Mouse (Mus musculus) Patski (cell line): ENCODE measurements at regions not wholly inside any gene's neighbourhood (a gene's known extent, or its start where the extent isn't known, plus 50 kb on each side); places are given as distances from the start of the nearest gene placed in this dataset.
"Not testable (repeated sequence)": the region's sequence is repeated elsewhere in the genome, so short reads cannot be mapped to it uniquely, and the experiment has no call there.

Experiments used
- ATAC-seq: fragments of 100-300 bp; one replicate; pipeline ENCODE4 v1.8.0; 2021
- CTCF ChIA-PET: fragments of 350-600 bp; sonication (Branson Sonifier 250); formaldehyde crosslinking; loops from one replicate; lab custom pipeline; 2022; ENCODE audit warnings: inconsistent platforms; lab: Charles Lee
- POLR2A ChIA-PET: fragments of 350-600 bp; sonication (Branson Sonifier 250); formaldehyde crosslinking; loops from one replicate; lab custom pipeline; 2022; ENCODE audit warnings: antibody characterized with exemption, inconsistent platforms; lab: Charles Lee
- DNase-seq: peaks from one replicate; pipeline ENCODE4 v3.0.0-alpha.2; 2011; ENCODE audit warnings: low read depth, low spot score
- H3K27me3 ChIP-seq: fragments of 371-371 bp; one replicate; pipeline ENCODE4 v1.5.1; 2021
- CTCF ChIP-seq: fragments of 100-300 bp; IDR thresholded peaks from one replicate; pipeline ENCODE4 v1.5.1; 2021
- in situ Hi-C: fragments of 300-500 bp; cut with MboI; formaldehyde crosslinking; loops from 3 replicates; pipeline ENCODE4 v1.11.1; 2018; ENCODE audit warnings: low pct_unique_long_range_greater_than_20kb, mixed read lengths

GRCm38 (mm10) chr4:22792826-22793225 lies 304.7 kb upstream of the Pou3f2 start:
- no peaks in the 10 kb centered on the region for H3K27me3 ChIP-seq
- TF ChIP-seq CTCF: no peak
- ChIA-PET CTCF (no interaction called here), POLR2A (no interaction called here)
- DNase-seq (no peak), ATAC-seq (no peak)
- in situ Hi-C loops: no loop called here

GRCm38 (mm10) chr4:22787866-22788265 lies 299.7 kb upstream of the Pou3f2 start:
- in situ Hi-C loops: no loop called here
- TF ChIP-seq CTCF: no peak
- H3K27me3 ChIP-seq: no peaks in the 10 kb centered on the region
- ATAC-seq: no peak
- ChIA-PET POLR2A (no interaction called here), CTCF (no interaction called here)
- DNase-seq: no peak

GRCm38 (mm10) chr4:22763026-22763425 lies 274.9 kb upstream of the Pou3f2 start:
- POLR2A ChIA-PET, H3K27me3 ChIP-seq, DNase-seq, CTCF ChIA-PET, ATAC-seq, in situ Hi-C loops: not testable (repeated sequence)
